Mouse (Mus musculus): ENCODE results near the gene 2210407C18Rik.

The 2210407C18Rik gene

DNA sequence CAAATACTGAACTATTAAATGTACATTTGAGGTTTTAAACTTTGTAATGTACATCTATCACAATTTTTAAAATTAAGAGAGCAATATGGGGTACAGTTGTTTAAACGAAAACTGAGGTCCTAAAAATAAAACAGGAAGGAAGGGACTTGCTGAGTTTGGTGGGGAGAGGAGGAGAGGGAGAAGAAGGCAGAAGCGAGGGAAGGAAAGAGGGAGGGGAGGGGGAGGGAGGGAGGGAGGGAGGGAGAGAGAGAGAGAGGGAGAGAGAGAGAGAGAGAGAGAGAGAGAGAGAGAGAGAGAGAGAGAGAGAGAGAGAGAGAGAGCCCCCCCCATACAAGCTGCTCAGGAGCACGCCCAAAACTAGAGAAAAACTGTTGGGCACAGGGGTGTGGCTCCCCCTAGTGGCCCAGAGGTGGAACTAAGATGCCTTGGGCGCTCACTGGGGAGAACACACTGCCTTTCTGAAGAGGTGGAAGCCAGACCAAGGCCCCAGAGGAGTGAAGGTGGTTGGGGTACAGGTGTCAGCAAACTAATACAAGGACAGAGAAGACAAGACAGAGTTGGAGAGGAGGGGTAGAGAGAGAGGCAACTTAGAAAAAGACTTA lies 20.6 kb upstream of the 2210407C18Rik start:
- Histone ChIP-seq H3K9me3 (ENCODE audit: low read length) (no peaks in the 10 kb centered on the region), H3K36me3 (ENCODE audit: insufficient read depth, low read length) (no peaks in the 10 kb centered on the region), H3K4me3 (replicated peaks; ENCODE audit: low read length) (no peak overlapping the region), H3K4me1 (replicated peaks; ENCODE audit: low read depth, low read length) (no peaks in the 10 kb centered on the region; the same call in 1 of the 2 replicates), H3K27me3 (ENCODE audit: insufficient read depth, low read length) (peaks cover 37% of the 10 kb centered on the region)
- no peak for TF ChIP-seq CTCF (conservative IDR thresholded peaks at IDR 0.05; ENCODE audit: low read length)
- TF ChIP-seq NANOG (IDR thresholded peaks at IDR 0.05; ENCODE audit: borderline replicate concordance, low read length), result no peak

DNA sequence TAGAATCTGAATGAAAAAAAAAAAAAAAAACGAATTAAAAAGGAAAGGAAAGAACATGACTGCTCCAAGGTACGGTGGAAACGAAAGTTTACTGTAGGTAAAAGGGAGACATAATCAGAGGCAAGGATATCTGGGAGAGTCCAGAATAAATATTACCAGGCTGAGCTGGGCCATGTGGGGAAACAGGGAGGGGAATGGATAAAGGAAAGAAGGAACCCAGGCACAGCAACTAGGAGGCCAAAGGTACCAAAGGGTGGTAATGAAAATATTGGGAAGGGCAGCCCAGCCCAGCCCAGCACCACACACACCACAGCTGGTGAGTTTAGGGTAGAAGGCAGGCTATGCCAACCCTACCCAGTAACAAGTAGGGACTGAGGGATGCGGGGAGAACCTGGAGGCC lies 19.0 kb upstream of the 2210407C18Rik start:
- TF ChIP-seq POU5F1 (IDR thresholded peaks at IDR 0.05; ENCODE audit: borderline replicate concordance, low read length), result no peak
- no peak for TF ChIP-seq CTCF (conservative IDR thresholded peaks at IDR 0.05; ENCODE audit: low read length)
- no peak for TF ChIP-seq NANOG (IDR thresholded peaks at IDR 0.05; ENCODE audit: borderline replicate concordance, low read length)
- no peak overlapping the region for H3K4me3 ChIP-seq (replicated peaks; ENCODE audit: low read length)
- no peaks in the 10 kb centered on the region for H3K36me3 ChIP-seq (ENCODE audit: insufficient read depth, low read length)
- no peaks in the 10 kb centered on the region for H3K9me3 ChIP-seq (ENCODE audit: low read length)
- H3K4me1 ChIP-seq (replicated peaks; ENCODE audit: low read depth, low read length), result no peaks in the 10 kb centered on the region
- H3K27me3 ChIP-seq (ENCODE audit: insufficient read depth, low read length), result peaks cover 25% of the 10 kb centered on the region

DNA sequence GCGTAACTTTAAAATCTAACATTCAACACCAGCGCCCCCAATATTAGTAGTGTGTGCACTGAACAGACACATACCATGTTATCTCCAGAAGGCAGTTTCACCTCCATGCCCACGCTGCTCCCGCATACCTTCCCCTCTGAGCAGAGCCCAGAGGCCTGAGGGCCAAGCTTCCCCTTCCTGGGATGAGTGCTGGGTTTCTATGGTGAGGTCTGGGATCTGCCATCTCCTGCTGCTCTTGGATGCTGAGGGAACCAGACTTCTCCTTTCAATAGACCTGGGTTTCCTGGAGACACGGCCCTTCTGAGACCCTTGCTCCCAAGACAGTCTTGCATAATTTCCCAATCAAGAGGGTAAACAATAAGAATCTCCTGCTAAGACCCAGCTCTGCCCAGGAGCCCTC lies 14.5 kb upstream of the 2210407C18Rik start, which contains the start of gene Olfr323:
Gene Olfr323 (minus strand): TSS at position 101 of the 400 bp plus-strand sequence.
- H3K27me3 ChIP-seq (ENCODE audit: insufficient read depth, low read length), result no peaks in the 10 kb centered on the region
- TF ChIP-seq CTCF (conservative IDR thresholded peaks at IDR 0.05; ENCODE audit: low read length), result no peak
- TF ChIP-seq NANOG (IDR thresholded peaks at IDR 0.05; ENCODE audit: borderline replicate concordance, low read length), result no peak
- TF ChIP-seq POU5F1 (IDR thresholded peaks at IDR 0.05; ENCODE audit: borderline replicate concordance, low read length), result no peak
- H3K36me3 ChIP-seq (ENCODE audit: insufficient read depth, low read length), result no peaks in the 10 kb centered on the region
- no peaks in the 10 kb centered on the region for H3K4me1 ChIP-seq (replicated peaks; ENCODE audit: low read depth, low read length)
- no peaks in the 10 kb centered on the region for H3K9me3 ChIP-seq (ENCODE audit: low read length)
- no peak within 1 kb of the TSS for H3K4me3 ChIP-seq (replicated peaks; ENCODE audit: low read length)

DNA sequence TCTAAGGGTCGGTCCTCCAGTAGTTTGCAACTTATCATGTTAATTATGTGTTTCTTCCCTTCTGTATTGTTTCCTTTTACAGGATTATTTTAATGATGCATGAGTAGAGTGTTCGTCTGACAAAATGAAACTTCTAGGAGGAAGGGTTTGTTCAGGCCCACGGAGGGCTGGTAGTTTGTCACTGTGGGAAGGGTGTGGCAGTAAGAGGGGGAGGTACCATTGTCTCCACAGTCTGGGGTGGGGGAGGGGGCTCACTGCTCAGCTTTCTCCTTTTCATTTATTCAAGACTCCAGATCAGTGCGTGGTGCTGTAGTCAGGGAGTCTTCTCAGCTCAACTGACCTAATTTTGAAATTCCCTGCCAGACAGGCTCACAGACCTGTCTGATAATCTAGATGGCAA lies 10.3 kb upstream of the 2210407C18Rik start:
- Histone ChIP-seq H3K36me3 (ENCODE audit: insufficient read depth, low read length) (no peaks in the 10 kb centered on the region), H3K27me3 (ENCODE audit: insufficient read depth, low read length) (no peaks in the 10 kb centered on the region), H3K4me3 (replicated peaks; ENCODE audit: low read length) (no peak overlapping the region), H3K9me3 (ENCODE audit: low read length) (no peaks in the 10 kb centered on the region), H3K4me1 (replicated peaks; ENCODE audit: low read depth, low read length) (no peaks in the 10 kb centered on the region)
- TF ChIP-seq NANOG (IDR thresholded peaks at IDR 0.05; ENCODE audit: borderline replicate concordance, low read length) (no peak), POU5F1 (IDR thresholded peaks at IDR 0.05; ENCODE audit: borderline replicate concordance, low read length) (no peak), CTCF (conservative IDR thresholded peaks at IDR 0.05; ENCODE audit: low read length) (no peak)

DNA sequence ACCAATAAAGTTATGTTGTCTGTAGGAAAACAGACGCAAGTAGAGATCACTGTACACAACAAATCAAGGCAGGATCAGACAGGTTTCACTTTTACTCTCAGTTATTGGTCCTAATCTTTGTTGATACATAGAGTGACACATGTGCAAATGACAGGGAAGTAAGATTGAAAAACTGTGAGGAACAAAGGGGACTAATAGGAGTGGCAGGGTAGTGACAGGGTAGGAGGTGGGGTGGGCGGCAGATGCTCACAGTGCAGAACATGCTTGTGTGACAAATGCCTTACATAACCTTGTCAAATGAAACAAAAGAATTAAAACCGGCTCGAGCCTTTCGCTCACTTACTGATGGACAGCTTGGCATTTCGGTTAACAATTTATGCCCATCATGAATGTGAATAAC lies 2.9 kb upstream of the 2210407C18Rik start:
- Histone ChIP-seq H3K27me3 (ENCODE audit: insufficient read depth, low read length) (no peaks in the 10 kb centered on the region), H3K9me3 (ENCODE audit: low read length) (no peaks in the 10 kb centered on the region), H3K4me3 (replicated peaks; ENCODE audit: low read length) (no peak overlapping the region), H3K4me1 (replicated peaks; ENCODE audit: low read depth, low read length) (no peaks in the 10 kb centered on the region), H3K36me3 (ENCODE audit: insufficient read depth, low read length) (no peaks in the 10 kb centered on the region)
- TF ChIP-seq CTCF (conservative IDR thresholded peaks at IDR 0.05; ENCODE audit: low read length), result no peak
- no peak for TF ChIP-seq NANOG (IDR thresholded peaks at IDR 0.05; ENCODE audit: borderline replicate concordance, low read length)
- TF ChIP-seq POU5F1 (IDR thresholded peaks at IDR 0.05; ENCODE audit: borderline replicate concordance, low read length), result no peak

DNA sequence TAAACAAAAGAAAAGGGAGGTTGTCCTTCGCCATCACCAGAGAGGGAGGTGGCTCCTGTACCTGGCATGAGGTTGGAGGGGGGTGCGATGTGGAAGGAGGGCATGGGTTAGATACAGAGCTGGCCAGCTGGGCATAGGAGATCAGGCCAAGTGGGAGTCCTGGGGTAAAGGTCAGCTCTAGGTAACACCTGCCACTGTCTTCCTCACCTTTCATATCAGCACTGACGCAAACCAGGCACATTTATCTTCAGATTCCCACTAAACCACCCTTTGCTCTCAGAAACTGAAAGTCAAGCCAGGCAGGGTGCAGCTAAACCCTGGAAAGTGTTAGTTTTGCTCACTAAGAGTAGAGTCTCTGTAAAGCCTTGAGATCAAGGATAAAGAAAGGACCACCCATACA lies 2.5 kb upstream of the 2210407C18Rik start:
- H3K27me3 ChIP-seq (ENCODE audit: insufficient read depth, low read length), result no peaks in the 10 kb centered on the region
- H3K4me3 ChIP-seq (replicated peaks; ENCODE audit: low read length), result no peak overlapping the region
- no peaks in the 10 kb centered on the region for H3K9me3 ChIP-seq (ENCODE audit: low read length)
- no peak for TF ChIP-seq NANOG (IDR thresholded peaks at IDR 0.05; ENCODE audit: borderline replicate concordance, low read length)
- TF ChIP-seq POU5F1 (IDR thresholded peaks at IDR 0.05; ENCODE audit: borderline replicate concordance, low read length), result no peak
- TF ChIP-seq CTCF (conservative IDR thresholded peaks at IDR 0.05; ENCODE audit: low read length), result no peak
- H3K4me1 ChIP-seq (replicated peaks; ENCODE audit: low read depth, low read length), result no peaks in the 10 kb centered on the region
- H3K36me3 ChIP-seq (ENCODE audit: insufficient read depth, low read length), result no peaks in the 10 kb centered on the region

DNA sequence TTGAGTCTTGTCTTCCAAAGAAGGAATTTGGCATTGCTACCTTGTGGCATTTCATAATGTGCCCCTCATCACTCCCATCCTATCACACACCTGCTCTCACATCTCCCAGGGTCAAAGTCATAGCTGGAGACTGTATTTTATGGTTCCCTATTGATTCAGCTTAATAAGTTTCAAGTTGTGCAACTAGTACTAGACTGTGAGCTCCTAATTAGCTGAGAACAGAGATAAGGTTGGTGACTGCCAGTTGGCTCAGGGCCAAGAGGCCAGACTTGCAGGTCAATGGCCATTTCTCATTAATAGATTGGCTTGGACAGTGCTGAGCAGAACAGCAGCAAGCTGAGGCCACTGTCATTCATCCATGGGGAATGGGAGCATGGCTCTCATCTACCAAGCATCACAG lies 1.3 kb downstream of the 2210407C18Rik start:
- H3K27me3 ChIP-seq (ENCODE audit: insufficient read depth, low read length), result peaks cover 4% of the 10 kb centered on the region; the same call in 1 of the 2 replicates
- TF ChIP-seq NANOG (IDR thresholded peaks at IDR 0.05; ENCODE audit: borderline replicate concordance, low read length) (no peak), CTCF (conservative IDR thresholded peaks at IDR 0.05; ENCODE audit: low read length) (no peak), POU5F1 (IDR thresholded peaks at IDR 0.05; ENCODE audit: borderline replicate concordance, low read length) (no peak)
- no peaks in the 10 kb centered on the region for H3K9me3 ChIP-seq (ENCODE audit: low read length)
- H3K4me1 ChIP-seq (replicated peaks; ENCODE audit: low read depth, low read length), result no peaks in the 10 kb centered on the region
- no peaks in the 10 kb centered on the region for H3K36me3 ChIP-seq (ENCODE audit: insufficient read depth, low read length)
- no peak overlapping the region for H3K4me3 ChIP-seq (replicated peaks; ENCODE audit: low read length)

DNA sequence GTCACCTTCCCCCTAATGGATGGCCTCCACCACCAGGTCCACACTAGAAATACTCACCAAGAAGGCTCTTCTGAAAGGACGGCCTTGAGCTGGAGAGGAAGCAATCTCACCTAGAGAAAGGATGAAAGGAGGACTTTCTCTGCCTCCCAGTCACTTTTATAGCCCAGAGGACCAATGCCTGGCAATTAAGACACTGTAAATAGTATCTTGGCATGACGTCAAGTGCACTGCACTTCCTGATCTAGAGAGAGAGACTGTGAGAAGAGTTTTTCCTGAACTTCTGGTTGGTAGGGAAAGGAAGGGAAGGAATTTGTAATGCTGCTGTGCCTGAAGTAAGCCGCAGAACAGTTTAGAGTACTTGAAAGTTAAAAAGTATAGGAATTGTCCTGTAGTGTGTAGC lies 2.5 kb downstream of the 2210407C18Rik start:
- H3K4me1 ChIP-seq (replicated peaks; ENCODE audit: low read depth, low read length), result no peaks in the 10 kb centered on the region
- H3K9me3 ChIP-seq (ENCODE audit: low read length), result no peaks in the 10 kb centered on the region
- peaks cover 4% of the 10 kb centered on the region; the same call in 1 of the 2 replicates for H3K27me3 ChIP-seq (ENCODE audit: insufficient read depth, low read length)
- H3K36me3 ChIP-seq (ENCODE audit: insufficient read depth, low read length), result no peaks in the 10 kb centered on the region
- no peak overlapping the region for H3K4me3 ChIP-seq (replicated peaks; ENCODE audit: low read length)
- TF ChIP-seq CTCF (conservative IDR thresholded peaks at IDR 0.05; ENCODE audit: low read length) (no peak), NANOG (IDR thresholded peaks at IDR 0.05; ENCODE audit: borderline replicate concordance, low read length) (no peak), POU5F1 (IDR thresholded peaks at IDR 0.05; ENCODE audit: borderline replicate concordance, low read length) (no peak)

DNA sequence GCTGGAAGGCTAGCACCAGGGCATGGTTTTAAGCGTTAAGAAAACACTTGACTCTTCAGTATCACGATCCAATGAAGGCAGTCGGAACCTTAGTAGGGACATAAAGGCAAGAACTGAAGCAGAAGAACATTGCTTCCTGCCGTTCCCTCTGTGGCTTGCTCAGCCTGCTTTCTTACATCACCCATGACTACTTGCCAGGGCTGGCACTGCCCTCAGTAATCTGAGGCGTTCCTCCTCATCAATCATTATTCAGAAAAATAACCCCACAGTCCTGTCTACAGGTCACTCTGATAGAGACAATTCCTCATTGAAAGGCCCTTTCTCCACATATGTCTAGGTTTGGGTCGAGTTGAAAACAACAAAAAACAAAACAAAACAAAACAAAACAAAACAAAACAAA lies 8.8 kb downstream of the 2210407C18Rik start:
- H3K9me3 ChIP-seq (ENCODE audit: low read length), result no peaks in the 10 kb centered on the region
- no peaks in the 10 kb centered on the region for H3K36me3 ChIP-seq (ENCODE audit: insufficient read depth, low read length)
- TF ChIP-seq POU5F1 (IDR thresholded peaks at IDR 0.05; ENCODE audit: borderline replicate concordance, low read length) (no peak), NANOG (IDR thresholded peaks at IDR 0.05; ENCODE audit: borderline replicate concordance, low read length) (no peak), CTCF (conservative IDR thresholded peaks at IDR 0.05; ENCODE audit: low read length) (no peak)
- peaks cover 4% of the 10 kb centered on the region; the same call in 1 of the 2 replicates for H3K27me3 ChIP-seq (ENCODE audit: insufficient read depth, low read length)
- H3K4me1 ChIP-seq (replicated peaks; ENCODE audit: low read depth, low read length), result peaks cover 20% of the 10 kb centered on the region
- no peak overlapping the region for H3K4me3 ChIP-seq (replicated peaks; ENCODE audit: low read length)
